Mouse (Mus musculus): ENCODE data around the gene Ttll12.

- TF ChIP-seq CTCF (IDR thresholded peaks at IDR 0.05; ENCODE audit: borderline replicate concordance, control insufficient read depth, extremely low read depth, insufficient read depth, low read length, poor library complexity) (no peak), POLR2A (IDR thresholded peaks at IDR 0.05; ENCODE audit: control insufficient read depth, extremely low read depth, insufficient read depth, low read length, poor library complexity) (no peak)
Measured at GRCm38 (mm10) chr15:83547144-83547543, 47.8 kb downstream of the Ttll12 start.
